Mouse (Mus musculus): ENCODE measurements around the gene Rin3.
A peak's percentile ranks its signal among the peaks of the same experiment; 100 is the strongest.
"Not testable (repeated sequence)": the region's sequence is repeated elsewhere in the genome, so short reads cannot be mapped to it uniquely, and the experiment has no call there.

The Rin3 gene

GRCm38 (mm10) chr12:102282763-102283482 is at the start of gene Rin3:
Rin3 (plus strand) TSS chr12:102283048.
- DNase-seq (ENCODE audit: low read depth): peak; percentile 70

DNA sequence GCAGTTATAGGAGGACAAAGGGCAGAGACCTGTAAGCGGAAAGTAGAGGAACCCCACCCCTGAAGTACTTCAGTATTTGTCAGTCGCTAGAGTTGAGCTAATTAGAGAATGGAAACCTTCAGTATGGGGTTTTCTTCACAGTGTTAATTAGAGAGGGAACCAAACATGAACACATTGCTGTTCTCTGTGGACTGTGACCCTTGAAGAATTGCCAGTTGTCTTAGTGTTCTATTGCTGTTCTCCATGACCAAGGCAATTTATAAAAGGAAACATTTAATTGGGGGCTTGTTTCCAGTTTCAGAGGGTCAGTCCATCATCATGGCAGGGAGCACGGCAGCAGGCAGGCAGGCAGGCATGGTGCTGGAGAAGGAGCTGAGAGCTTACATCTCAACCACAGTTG is 47.3 kb upstream of the Rin3 start:
- DNase-seq (ENCODE audit: low read depth): no peak

DNA sequence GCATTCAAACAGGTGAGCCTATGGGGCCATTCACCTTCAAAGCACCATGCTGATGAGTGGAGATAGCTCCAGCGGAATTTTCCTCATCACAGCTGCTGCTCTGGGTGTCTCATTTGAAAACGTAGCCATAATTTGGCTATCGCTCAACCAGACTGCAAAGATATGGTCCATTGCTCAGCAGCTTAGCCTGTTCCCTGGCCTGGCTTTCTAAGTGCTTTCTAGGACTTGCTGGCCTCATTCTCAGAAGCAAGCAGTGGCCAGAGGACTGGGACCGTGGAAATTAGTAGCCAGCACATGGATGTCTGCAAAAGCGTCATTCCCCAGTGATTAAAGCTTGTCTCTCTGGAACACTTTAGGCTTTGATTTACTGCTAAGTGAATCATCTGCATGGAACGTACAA is 46.5 kb upstream of the Rin3 start:
- no peak for DNase-seq (ENCODE audit: low read depth)

- DNase-seq (ENCODE audit: low read depth): no peak
Observed at GRCm38 (mm10) chr12:102242076-102242722, 40.6 kb upstream of the Rin3 start.

DNA sequence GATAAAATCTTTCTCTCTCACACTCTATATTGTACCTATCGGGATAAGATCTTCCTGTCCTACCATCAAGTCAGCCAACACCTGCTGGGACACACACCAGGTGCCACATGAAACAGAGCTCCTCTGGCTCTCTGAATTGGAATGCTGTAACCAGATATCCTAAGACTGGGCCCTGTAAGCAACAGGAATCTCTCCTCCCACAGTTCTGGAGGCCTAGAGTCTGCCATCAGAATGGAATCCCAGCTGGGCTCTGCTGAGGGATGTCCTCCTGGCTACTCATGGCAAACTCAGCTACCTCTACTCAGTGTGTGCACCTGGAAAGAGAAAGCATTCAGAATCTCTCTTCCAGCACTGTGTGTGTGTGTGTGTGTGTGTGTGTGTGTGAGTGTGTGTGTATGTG is 38.9 kb upstream of the Rin3 start:
- DNase-seq (ENCODE audit: low read depth): no peak

DNA sequence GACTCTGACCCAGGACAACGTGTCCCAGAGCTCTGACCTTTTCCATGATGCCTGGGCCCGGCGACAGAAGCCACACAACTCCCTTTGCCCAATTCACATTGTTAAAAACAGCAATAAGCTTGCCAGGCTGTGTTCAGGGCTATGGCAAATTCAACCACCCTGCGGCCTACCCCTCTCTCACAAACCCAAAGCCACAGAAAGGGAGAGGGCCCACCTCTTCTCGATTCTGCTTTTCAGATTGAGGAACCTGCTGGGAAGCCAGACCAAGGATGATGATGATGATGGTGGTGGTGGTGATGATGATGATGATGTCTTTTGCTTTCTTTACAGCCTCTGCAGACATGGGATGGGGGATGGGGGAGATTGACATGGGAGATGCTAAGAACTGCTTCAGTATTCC is 36.6 kb upstream of the Rin3 start:
- no peak for DNase-seq (ENCODE audit: low read depth)

GRCm38 (mm10) chr12:102248104-102248503 is 34.7 kb upstream of the Rin3 start:
- no peak for DNase-seq (ENCODE audit: low read depth)

DNA sequence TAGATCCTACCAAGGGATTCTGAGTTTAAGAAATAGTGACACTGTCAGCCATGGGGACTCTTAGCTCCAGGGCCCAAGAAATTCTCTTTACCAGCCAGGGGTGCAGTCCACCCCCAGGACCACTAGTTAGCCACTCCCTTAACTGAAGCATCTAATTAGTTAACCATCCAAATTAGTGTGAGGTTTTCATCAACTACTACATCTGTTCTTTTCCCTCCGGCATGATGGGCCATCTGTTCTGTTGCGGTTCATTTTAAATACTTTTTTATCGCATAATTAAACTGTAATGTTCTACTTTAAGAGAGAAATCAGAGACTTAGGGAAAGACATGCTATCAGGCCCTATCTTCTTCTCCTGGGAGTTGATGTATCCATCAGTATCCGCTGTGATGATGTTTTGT is 32.5 kb upstream of the Rin3 start:
- DNase-seq (ENCODE audit: low read depth): no peak

- DNase-seq (ENCODE audit: low read depth): no peak
Observed at GRCm38 (mm10) chr12:102251070-102251469, 31.8 kb upstream of the Rin3 start.

- DNase-seq (ENCODE audit: low read depth): no peak
Observed at GRCm38 (mm10) chr12:102251985-102252384, 30.9 kb upstream of the Rin3 start.

DNA sequence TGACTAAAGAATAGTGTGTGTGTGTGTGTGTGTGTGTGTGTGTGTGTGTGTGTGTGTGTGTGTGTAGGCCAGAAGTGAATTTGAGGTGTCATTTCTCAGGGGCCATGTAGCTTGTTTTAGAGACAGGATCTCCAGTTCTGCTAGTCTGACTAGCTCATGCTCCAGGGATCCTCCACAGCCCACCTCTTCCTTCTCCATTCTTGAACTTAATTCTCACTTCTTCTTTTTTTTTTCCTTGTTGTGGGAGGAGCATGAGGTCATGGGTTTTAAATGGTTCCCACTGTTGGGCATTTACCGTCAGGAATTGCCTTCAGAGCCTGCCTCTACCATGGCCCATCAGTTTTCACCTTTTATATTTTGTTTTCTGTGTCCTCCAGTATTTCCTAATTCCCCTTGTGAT is 30.3 kb upstream of the Rin3 start:
- no peak for DNase-seq (ENCODE audit: low read depth)

DNA sequence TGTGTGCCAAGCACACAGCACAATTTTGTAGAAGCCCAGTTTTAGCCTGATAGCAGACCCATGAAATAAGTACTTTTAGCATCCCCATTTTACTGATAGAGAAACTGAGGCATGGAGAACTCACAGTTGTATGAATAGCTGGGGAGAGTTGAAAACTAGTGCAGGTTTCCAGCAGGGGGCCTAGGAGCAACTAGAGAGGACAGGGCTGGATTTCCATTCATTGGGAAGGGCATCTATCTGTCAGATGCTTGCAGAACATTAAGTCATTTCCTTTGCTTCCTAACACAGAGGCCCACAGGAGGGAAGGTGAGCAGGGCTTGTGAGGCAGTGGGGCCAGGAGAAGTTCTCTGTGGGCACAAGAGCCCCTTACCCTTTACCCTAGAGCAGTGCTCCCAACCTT is 27.8 kb upstream of the Rin3 start:
- DNase-seq (ENCODE audit: low read depth): peak; percentile 9

DNA sequence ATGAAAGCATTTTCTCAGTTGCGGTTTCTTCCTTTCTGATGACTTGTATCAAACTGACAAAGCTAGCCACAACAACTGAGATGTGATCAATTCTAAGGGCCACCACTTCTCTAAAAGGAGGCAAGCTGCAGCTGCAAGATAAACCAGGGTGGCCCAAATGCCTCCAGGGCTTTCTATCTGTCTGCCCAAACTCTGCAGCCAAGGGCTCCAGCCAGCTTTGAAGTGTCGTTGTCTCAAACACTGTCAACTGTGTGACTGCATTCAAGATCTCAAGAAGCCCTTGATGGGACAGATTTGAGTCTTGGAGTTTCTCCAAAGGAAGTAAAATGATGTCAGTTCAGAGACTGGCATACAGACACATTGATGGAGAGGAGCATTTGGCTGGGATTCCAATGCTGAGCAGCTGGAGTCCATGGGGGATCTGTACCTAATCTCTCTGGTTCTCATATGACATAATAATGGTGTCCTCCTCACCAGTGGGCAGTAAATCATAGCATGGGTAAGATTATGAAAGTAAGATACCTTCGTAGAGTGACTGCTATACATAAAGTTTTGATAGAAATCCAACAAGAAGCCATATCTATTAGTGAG is 24.2 kb upstream of the Rin3 start:
- no peak for DNase-seq (ENCODE audit: low read depth)

- DNase-seq (ENCODE audit: low read depth): no peak
Observed at GRCm38 (mm10) chr12:102261933-102262396, 20.9 kb upstream of the Rin3 start.

DNA sequence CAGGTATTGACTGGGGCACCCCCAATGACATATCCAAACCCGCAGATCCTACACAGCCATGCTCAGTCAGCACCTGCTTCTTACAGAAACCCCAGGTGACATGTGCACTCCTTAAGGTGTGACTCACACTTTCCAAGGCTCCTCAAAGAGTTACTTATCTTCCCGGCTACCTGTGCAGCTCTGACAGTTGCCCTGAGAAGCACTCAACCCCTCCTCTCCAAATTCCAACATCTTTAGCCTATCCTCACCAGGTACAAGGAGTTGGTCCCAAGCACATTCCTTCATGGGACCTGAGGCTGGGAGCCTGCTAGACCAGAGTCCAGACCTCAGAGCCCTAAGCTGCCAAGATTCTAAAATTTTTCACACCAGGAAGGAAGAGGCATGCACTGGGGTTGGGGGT is 20.0 kb upstream of the Rin3 start:
- DNase-seq (ENCODE audit: low read depth): no peak

DNA sequence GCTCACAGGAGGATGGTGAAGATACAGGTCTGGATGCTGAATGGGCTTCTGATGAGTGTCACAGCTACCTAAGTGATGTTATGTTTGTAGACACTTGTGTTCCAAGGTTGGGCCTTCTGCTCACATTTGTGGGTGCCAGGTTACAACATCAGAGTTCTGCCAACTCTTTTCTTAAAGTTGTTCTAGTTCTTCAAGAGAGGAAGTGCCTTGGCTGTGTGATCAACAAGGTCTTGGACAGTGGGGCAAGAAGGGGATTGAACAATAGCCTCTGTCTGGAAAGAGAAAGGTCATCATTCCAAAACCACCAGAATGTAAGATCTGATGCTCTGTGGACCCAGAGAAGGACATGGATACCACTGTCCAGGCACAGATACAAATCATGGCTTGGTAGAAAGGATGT is 19.6 kb upstream of the Rin3 start:
- no peak for DNase-seq (ENCODE audit: low read depth)

DNA sequence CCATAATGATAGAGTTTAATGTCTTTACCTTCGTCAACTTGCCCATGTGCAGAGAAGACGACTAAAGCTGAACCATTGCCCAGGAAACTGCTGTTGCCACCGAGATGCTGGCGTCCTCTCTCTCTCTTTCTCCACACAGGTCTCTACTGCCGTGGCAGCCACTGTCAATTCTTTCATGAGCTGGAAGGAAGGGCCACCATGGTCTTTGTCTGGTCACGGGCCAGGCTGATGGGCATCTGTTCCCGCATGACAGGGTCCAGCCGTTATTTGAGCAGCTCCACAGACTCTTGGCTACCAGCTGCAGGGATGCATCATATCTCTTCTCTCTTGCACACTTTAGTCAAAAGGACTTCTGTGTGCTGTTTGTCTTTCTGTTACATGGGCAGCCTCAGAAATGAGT is 16.4 kb upstream of the Rin3 start:
- no peak for DNase-seq (ENCODE audit: low read depth)

GRCm38 (mm10) chr12:102269144-102269543 is 13.7 kb upstream of the Rin3 start:
- no peak for DNase-seq (ENCODE audit: low read depth)

DNA sequence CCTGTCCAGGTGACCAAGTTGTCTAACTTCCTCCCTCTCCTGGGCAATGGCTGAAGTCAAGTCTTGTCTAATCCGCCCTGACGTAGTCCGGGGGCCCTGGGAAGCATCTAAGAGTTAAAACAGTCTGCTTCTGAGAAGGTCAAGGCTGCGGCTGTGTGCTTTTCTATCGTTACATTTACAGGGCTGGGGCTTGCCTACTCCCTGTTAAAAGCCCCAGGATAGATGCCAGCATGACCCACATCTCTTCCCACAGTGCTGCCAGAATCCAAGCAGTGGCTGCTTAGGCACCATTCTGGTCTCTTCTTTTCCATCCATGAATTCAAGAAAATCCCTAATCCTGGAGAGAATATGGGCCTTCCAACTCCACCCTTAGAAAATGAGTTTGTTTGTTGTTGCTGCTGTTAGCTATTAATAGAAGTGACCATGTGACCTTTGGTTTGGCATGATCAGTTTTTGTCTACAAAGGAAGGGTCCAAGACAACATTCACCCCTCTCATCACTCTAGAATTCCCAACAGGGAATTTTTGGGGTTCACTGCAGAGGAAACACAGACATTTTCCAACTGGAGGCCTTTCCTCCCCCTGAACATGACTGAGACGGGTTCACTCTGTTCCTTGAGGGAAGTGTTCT is 12.0 kb upstream of the Rin3 start:
- no peak for DNase-seq (ENCODE audit: low read depth)

- no peak for DNase-seq (ENCODE audit: low read depth)
Observed at GRCm38 (mm10) chr12:102271447-102271846, 11.4 kb upstream of the Rin3 start.

GRCm38 (mm10) chr12:102275833-102276443 is 6.9 kb upstream of the Rin3 start:
- DNase-seq (ENCODE audit: low read depth): no peak

DNA sequence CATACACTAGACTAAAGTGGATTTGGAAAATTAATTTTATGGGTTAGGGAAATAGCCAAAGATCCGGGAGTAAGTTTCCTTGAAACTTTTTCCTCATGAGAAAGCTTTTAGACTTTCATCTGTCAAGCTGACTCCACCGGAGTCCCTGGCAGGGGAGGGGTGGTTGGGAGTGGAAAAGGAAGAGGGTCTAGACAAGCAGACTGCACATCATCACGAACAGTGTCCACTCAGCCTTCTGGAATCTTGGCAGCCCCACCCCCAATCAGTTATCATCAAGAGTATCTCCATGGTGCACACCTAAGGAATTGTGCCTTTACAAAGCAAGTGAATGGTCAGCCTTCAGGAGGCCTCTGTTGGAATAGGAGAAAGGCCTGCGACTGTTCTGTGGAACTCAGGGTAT is 2.6 kb upstream of the Rin3 start:
- not testable (repeated sequence) for DNase-seq (ENCODE audit: low read depth)
